Mouse (Mus musculus): Measurements from ENCODE around the gene Gm4301. TPM values are rescaled to one million over a fixed set of nuclear protein-coding genes. Genes with fewer than 3 reads are reported as not detected.

Gm4301 gene
- polyA plus RNA-seq (2017; shearing (Covaris generic)): not detected

DNA sequence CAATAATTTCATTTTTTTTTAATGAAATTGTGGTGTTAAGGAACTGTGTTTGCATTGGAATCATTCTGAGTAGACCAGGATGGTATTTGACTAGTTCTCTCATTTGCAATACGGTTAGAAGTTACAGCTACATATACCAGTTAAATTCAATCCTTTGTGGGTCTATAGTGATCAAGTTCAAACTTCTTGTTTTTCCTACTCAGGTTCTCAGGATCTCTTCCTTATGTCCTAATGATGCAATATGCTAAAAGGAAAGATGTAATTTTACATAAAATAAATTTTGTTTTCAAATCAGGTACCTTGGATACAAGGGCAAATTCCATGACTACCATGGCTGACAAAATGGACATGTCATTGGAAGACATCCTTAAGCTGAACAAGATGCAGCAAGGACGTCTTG lies at the start of gene Gm4301:
Gene Gm4301 (plus strand): TSS at position 301 of the 400 bp plus-strand sequence.

GRCm38 (mm10) chr10:100340536-100340935 lies 5.1 kb downstream of the Gm4301 start, which contains the start of gene Gm4302:
Gene Gm4302 (plus strand): TSS chr10:100340836.

GRCm38 (mm10) chr10:100345672-100346071 lies 10.2 kb downstream of the Gm4301 start, which contains the start of gene Gm4303:
Gene Gm4303 (plus strand): TSS chr10:100345972.

DNA sequence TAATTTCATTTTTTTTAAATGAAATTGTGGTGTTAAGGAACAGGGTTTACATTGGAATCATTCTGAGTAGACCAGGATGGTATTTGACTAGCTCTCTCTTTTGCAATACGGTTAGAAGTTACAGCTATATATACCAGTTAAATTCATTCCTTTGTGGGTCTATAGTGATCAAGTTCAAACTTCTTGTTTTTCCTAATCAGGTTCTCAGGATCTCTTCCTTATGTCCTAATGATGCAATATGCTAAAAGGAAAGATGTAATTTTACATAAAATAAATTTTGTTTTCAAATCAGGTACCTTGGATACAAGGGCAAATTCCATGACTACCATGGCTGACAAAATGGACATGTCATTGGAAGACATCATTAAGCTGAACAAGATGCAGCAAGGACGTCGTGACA lies 15.3 kb downstream of the Gm4301 start, which contains the start of gene Gm4305:
Gene Gm4305 (plus strand): TSS at position 301 of the 400 bp plus-strand sequence.

DNA sequence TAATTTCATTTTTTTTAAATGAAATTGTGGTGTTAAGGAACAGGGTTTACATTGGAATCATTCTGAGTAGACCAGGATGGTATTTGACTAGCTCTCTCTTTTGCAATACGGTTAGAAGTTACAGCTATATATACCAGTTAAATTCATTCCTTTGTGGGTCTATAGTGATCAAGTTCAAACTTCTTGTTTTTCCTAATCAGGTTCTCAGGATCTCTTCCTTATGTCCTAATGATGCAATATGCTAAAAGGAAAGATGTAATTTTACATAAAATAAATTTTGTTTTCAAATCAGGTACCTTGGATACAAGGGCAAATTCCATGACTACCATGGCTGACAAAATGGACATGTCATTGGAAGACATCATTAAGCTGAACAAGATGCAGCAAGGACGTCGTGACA lies 25.6 kb downstream of the Gm4301 start, which contains the start of gene Gm4307:
Gene Gm4307 (plus strand): TSS at position 301 of the 400 bp plus-strand sequence.

GRCm38 (mm10) chr10:100382460-100382859 lies 47.0 kb downstream of the Gm4301 start, which contains the start of gene Gm4312:
Gene Gm4312 (minus strand): TSS chr10:100382560.

Other genes with a start within 250 kb of the Gm4301 start
- gene Gm4302, start 5.2 kb downstream of the Gm4301 start, polyA plus RNA-seq (2017; shearing (Covaris generic)): not detected
- gene Gm4303, start 10.3 kb downstream of the Gm4301 start, polyA plus RNA-seq (2017; shearing (Covaris generic)): not detected
- not detected for gene Gm4305, start 15.4 kb downstream of the Gm4301 start, polyA plus RNA-seq (2017; shearing (Covaris generic))
- gene Gm4307, start 25.7 kb downstream of the Gm4301 start, polyA plus RNA-seq (2017; shearing (Covaris generic)): not detected
- not detected for gene Gm4312, start 46.9 kb downstream of the Gm4301 start, polyA plus RNA-seq (2017; shearing (Covaris generic))
- 3.5 TPM for gene Tmtc3, start 151.7 kb downstream of the Gm4301 start, polyA plus RNA-seq (2017; shearing (Covaris generic))
- 3.8 TPM for gene Cep290, start 151.9 kb downstream of the Gm4301 start, polyA plus RNA-seq (2017; shearing (Covaris generic))